Mouse (Mus musculus) layer of hippocampus, adult 2 months (tissue): Measurements from ENCODE around the gene Fgd4. TPM values are rescaled to one million over a fixed set of nuclear protein-coding genes. Genes with fewer than 3 reads are reported as not detected.
"Not testable (repeated sequence)": the region's sequence is repeated elsewhere in the genome, so short reads cannot be mapped to it uniquely, and the experiment has no call there.

ENCODE experiments used
- DNase-seq, 2 experiments: peaks; one replicate each; pipeline ENCODE4 v3.0.0; 2022; ENCODE audit warnings: low spot score in 2 of 2
- H3K27ac ChIP-seq: fragments of 200-600 bp; 2 replicates; pipeline ENCODE4 v1.8.1; 2022
- H3K4me3 ChIP-seq: fragments of 200-600 bp; 2 replicates; pipeline ENCODE4 v1.8.1; 2022; ENCODE audit warnings: mild to moderate bottlenecking
- CTCF ChIP-seq: fragments of 200-600 bp; conservative IDR thresholded peaks from 2 replicates; pipeline ENCODE4 v1.8.1; 2022; ENCODE audit warnings: antibody characterized with exemption, mild to moderate bottlenecking, moderate library complexity
- total RNA-seq, 2 experiments: library from RNA; stranded (reverse); gene quantifications; 2 replicates each; pipeline ENCODE4 v1.2.3; 2021

Gene Fgd4
- total RNA-seq, 2 experiments from 2014 or later: 48.7 to 52.4 TPM

DNA sequence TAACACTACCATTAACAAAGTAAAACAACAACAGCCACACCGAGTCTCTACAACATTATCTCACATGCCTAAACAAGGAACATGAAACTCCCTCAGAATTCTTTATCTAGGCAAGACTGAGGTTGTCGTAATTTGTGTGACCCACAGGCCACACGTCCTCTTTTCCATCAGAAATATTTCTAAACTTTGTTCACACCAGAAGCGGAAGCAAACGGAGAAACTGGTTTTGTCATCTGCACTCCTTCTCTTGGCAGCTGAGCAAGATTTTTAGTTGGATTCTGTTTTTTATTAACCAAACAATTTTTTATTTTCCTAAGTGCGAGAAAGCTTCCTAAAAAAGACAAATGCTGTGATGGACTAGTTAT, 73.6 kb downstream of the Fgd4 start:
- H3K4me3 ChIP-seq: peak overlapping the region; percentile 29
- TF ChIP-seq CTCF: no peak
- DNase-seq: no peak
- H3K27ac ChIP-seq: peak overlapping the region; percentile 73

DNA sequence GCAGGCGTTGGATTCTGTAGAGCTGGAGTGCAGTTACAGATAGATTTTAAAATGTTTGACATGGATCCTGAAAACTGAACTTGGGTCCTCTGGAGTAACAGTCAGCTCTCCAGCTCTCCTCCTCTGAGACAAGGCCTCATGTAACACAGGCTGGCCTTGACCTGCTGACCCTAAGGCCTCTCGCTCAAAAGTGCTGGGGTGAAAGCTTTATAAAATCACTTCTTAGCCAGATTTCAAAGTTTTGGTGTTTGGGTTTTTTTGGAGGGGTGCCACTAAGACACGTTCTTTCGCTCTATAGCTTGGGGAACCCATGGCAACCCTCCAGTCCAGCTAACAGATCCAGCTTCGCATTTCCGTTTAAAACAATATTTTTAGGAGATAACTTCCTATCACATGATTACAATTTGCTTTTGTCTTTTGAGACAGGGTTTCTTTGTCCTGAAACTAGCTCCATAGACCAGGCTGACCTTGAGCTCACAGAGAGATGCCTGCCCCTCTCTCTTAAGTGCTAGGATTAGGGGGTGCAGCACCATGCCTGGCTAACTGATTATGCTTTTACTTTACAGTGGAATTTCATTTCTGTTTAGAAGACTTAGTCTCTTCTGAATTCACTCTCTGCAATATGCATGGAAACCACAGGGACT, 74.1 kb downstream of the Fgd4 start:
- no peak for DNase-seq
- peak overlapping the region; percentile 29; the same call in 1 of the 2 replicates for H3K4me3 ChIP-seq
- TF ChIP-seq CTCF: no peak
- peak overlapping the region; percentile 73 for H3K27ac ChIP-seq

DNA sequence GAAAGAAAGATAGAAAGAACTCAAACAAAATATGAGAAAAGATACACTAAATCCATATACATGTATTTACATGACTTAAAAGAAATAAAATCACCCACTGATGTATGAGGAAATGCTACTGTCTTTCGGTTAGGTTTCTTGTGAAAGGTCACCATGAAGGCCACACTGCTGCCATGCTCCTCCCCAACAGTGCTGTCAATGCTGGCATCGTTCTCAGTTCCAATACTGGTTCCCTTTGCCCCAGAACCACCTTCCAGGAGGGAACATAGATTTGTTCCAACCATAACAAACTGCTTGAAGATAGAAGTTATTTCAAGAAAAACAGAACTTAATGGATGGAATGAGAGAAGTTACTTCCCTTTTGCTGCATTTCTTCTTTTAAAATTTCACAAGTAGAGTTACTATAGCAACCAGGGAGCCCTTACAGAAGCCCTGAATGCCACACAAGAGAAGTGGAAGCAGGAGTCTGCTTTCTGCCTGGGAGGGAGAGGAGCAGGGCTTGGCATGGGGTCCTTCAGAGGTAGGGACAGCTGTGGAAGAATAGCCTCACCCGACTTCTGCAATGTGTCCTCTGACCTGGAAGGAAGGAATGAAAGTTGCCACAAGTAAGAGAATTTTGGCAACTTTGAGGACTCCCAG, 75.0 kb downstream of the Fgd4 start:
- no peak for DNase-seq
- Histone ChIP-seq H3K4me3 (no peak overlapping the region), H3K27ac (0 out of 2 replicates have a peak overlapping the region, but pooled peaks have one; percentile 43)
- TF ChIP-seq CTCF: no peak

GRCm38 (mm10) chr16:16523632-16524031, 76.7 kb downstream of the Fgd4 start:
- no peak overlapping the region for H3K4me3 ChIP-seq
- TF ChIP-seq CTCF: no peak
- H3K27ac ChIP-seq: no peak overlapping the region
- DNase-seq: no peak

DNA sequence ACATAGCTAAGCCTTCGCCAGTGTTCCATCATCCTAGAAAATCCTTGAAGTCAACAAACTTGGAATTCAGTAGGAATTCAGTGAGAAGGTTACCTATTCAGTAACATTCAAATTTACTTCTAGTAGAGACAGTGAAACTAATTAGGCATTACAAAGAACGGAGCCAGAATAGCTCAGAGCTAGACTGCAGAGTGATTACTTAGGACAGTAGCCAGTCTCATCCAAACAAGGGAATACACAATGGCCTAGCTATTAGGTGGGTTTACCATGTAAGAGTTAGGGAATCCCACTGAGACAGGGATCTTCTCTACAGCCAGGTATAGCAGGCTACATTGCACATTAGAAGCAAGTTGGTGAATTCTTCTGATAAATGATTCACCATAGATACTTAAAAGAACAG, 77.5 kb downstream of the Fgd4 start:
- not testable (repeated sequence) for H3K4me3 ChIP-seq, H3K27ac ChIP-seq, DNase-seq

GRCm38 (mm10) chr16:16501491-16501890, 98.9 kb downstream of the Fgd4 start:
- TF ChIP-seq CTCF: no peak
- no peak for DNase-seq

GRCm38 (mm10) chr16:16500926-16501325, 99.4 kb downstream of the Fgd4 start:
- DNase-seq: no peak
- Histone ChIP-seq H3K4me3 (no peak overlapping the region), H3K27ac (no peak overlapping the region)
- no peak for TF ChIP-seq CTCF

More at GRCm38 (mm10) chr16:16501491-16501890, 98.9 kb downstream of the Fgd4 start:
- Histone ChIP-seq H3K27ac (no peak overlapping the region), H3K4me3 (no peak overlapping the region)

DNA sequence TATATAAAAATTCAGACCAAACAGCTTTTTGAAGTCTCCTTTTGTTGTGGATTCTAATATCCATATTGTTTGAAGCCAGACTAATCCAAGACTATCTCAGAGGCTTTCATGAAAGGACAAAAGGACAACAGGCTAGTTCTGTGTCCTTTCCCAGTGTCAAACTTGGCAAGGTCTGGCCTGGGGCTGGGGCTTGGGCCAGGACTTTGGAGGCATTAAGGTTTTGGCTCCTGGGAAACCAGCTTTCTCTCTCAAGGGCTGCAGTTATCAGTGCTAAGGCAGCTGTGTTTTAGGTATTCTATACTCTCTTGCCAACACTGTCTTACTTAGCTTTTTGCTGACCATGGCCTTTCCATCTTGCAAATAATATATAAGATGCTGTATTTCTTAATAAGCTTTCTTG, 101.6 kb downstream of the Fgd4 start:
- peak in 1 of 2 experiments; percentile 19 for DNase-seq
- Histone ChIP-seq H3K27ac (peak overlapping the region; percentile 37), H3K4me3 (no peak overlapping the region)
- TF ChIP-seq CTCF: no peak

DNA sequence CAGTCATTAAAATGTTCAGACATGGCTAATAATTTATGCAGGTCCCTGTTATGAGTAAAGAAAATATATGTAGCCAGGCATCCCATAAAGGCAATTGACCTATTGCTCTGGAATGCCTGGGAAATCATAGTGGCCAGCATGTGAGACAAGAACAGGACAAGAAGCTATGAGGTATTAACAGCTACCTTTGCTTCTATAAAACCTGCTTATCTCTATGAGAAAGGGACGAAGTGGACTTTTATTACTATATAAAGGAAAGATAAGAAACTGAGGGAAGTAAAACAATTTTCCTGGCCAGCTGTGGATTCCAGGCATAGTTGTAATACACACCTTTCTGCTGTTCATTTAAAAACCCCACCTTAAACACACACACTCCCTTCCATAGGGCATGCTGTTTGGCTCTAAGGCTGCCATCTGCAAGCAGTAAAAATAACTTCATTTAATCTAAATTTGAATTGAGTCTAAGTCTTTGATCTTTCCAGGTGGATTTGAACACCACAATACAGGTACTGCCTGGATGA, 114.8 kb downstream of the Fgd4 start:
- H3K27ac ChIP-seq: no peak overlapping the region
- DNase-seq: no peak
- H3K4me3 ChIP-seq: no peak overlapping the region
- TF ChIP-seq CTCF: no peak

DNA sequence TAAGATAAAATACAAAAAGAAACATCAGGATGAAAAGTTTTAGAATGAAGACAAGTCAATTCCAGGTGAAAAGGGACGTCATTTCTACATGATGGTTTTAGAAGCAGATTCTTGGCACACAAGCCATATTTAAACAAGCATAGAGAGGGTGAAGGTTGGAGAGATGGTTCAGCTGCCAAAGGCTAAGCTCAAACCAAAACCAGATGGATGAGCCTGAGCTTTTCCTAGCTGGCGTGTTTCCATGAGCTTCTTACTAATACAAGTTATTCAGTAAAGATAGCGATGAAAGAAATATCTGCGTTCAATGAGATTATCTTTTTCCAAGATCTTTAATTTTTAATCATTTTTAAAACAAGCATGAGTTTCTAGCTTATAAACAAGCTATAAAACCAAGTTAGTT, 115.7 kb downstream of the Fgd4 start:
- DNase-seq: no peak
- Histone ChIP-seq H3K4me3 (no peak overlapping the region), H3K27ac (no peak overlapping the region)
- TF ChIP-seq CTCF: no peak

GRCm38 (mm10) chr16:16473451-16473850, 126.9 kb downstream of the Fgd4 start:
- H3K4me3 ChIP-seq, H3K27ac ChIP-seq, DNase-seq: not testable (repeated sequence)

DNA sequence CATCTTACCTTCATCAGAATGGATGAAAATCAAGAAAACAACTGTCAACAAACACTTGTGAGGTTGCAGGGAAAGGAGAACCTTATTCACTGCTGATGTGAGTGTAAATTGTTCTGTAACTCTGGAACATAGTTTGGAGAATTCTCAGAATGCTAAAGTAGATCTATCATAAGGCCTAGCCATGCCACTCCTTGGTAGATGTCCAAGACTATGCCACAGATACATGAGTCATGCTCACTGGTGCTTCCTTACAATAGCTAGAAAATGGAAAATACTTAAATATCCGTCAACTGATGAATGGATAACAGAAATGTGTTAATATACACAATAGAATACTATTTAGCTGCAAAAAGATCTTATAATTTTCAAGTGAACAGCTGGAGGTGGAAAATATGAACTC, 150.3 kb downstream of the Fgd4 start:
- DNase-seq: no peak
- H3K4me3 ChIP-seq: no peak overlapping the region
- H3K27ac ChIP-seq: no peak overlapping the region
- no peak for TF ChIP-seq CTCF

- no peak overlapping the region for H3K4me3 ChIP-seq
- no peak overlapping the region for H3K27ac ChIP-seq
- no peak for DNase-seq
- no peak for TF ChIP-seq CTCF
Measured at GRCm38 (mm10) chr16:16438436-16438835, 161.9 kb downstream of the Fgd4 start.

- DNase-seq: no peak
- no peak overlapping the region for H3K4me3 ChIP-seq
Measured at GRCm38 (mm10) chr16:16422456-16422855, 177.9 kb downstream of the Fgd4 start.

GRCm38 (mm10) chr16:16367217-16367616, 233.1 kb downstream of the Fgd4 start:
- DNase-seq, H3K27ac ChIP-seq, H3K4me3 ChIP-seq: not testable (repeated sequence)

More at GRCm38 (mm10) chr16:16422456-16422855, 177.9 kb downstream of the Fgd4 start:
- no peak for TF ChIP-seq CTCF
- no peak overlapping the region for H3K27ac ChIP-seq
